12 mouse cellular contexts compared by ENCODE assay signal in genomic region chr1:61084732-61085131, GRCm38 (mm10).
"Had no signal": no experiment of that assay in that cellular context is flagged by ENCODE, and none has a peak within 500 bp of the region (broad histone marks: within the 10 kb centered on the region; RNA-seq: fewer than 3 reads in every experiment).

No protein-coding gene starts in this region.

- H3K27ac ChIP-seq: limb, embryonic 12.5 days; liver, embryonic 14.5 days; midbrain, embryonic 12.5 days; neural tube, embryonic 15.5 days; stomach, postnatal 0 days had no signal

- H3K9ac ChIP-seq: limb, embryonic 12.5 days; liver, embryonic 14.5 days; midbrain, embryonic 12.5 days; neural tube, embryonic 15.5 days had no signal

- H3K4me1 ChIP-seq: limb, embryonic 12.5 days; midbrain, embryonic 12.5 days; neural tube, embryonic 15.5 days had no signal

- H3K27me3 ChIP-seq: limb, embryonic 12.5 days; midbrain, embryonic 12.5 days; neural tube, embryonic 15.5 days had no signal

- H3K4me2 ChIP-seq: limb, embryonic 12.5 days; midbrain, embryonic 12.5 days; neural tube, embryonic 15.5 days had no signal

- H3K9me3 ChIP-seq: limb, embryonic 12.5 days; midbrain, embryonic 12.5 days; neural tube, embryonic 15.5 days had no signal

- DNase-seq: kidney, adult 8-10 months; kidney, postnatal 25 days; layer of hippocampus, adult 9-11 months; layer of hippocampus, postnatal 36 days; lung, adult 18-20 months; right cerebral cortex, adult 18-20 months; right cerebral cortex, postnatal 25 days had no signal

- H3K36me3 ChIP-seq: limb, embryonic 12.5 days; midbrain, embryonic 12.5 days; neural tube, embryonic 15.5 days had no signal

- H3K4me3 ChIP-seq: limb, embryonic 12.5 days; midbrain, embryonic 12.5 days; neural tube, embryonic 15.5 days had no signal
